10 mouse cellular contexts compared by ENCODE assay signal in the genomic region with DNA sequence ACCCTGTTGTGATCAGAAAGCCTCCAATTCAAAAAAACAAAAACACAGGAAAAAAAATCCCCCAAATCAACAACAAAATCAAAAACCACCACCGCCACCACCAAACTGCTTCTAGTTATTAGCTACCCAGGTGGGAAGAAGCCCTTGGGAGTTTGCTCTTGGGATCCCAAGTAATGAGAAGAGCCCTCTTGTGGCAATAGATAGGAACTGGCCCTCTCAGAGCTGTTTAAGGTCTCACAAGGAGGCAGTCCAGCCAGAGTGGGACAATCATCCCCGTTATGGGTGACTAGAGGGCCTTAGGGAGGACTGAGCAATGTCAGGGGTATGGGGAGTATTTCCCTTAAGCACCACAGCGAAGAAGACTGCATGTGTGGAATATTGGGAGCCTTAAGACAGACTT. TPM values are rescaled to one million over a fixed set of nuclear protein-coding genes. Genes with fewer than 3 reads are reported as not detected.
DNase-seq lines count a peak whose midpoint lies in the region; ATAC-seq lines count a peak whose summit lies in the region.
"Had no signal": no experiment of that assay in that cellular context is flagged by ENCODE, and none has a peak within 500 bp of the region (broad histone marks: within the 10 kb centered on the region; RNA-seq: fewer than 3 reads in every experiment).

No protein-coding gene starts in this region.

- peak; percentile 68 to 74 for DNase-seq in heart, adult 18-20 months
- no peak for DNase-seq in heart, postnatal 25 days (ENCODE audit: low spot score)
- peak; percentile 30 to 36 for DNase-seq in urinary bladder, postnatal 36 days (ENCODE audit: low spot score in 2 of 2)
- DNase-seq in urinary bladder, adult 2 months (ENCODE audit: low spot score), result no peak
- peak; percentile 49 to 71 for DNase-seq in cerebellum, postnatal 25 days
- peak; percentile 72 to 73 for DNase-seq in kidney, postnatal 36 days
- DNase-seq in skeletal muscle tissue, adult 2 months (ENCODE audit: low read depth, low spot score), result peak; percentile 49
- no peak for DNase-seq in midbrain, embryonic 11.5 days (ENCODE audit: low spot score, missing footprints)

- no peaks in the 10 kb centered on the region for H3K36me3 ChIP-seq in midbrain, embryonic 11.5 days (ENCODE audit: control insufficient read depth, insufficient read depth, low read length)
- H3K36me3 ChIP-seq: embryonic facial prominence, embryonic 13.5 days; lung, embryonic 15.5 days had no signal

- no peaks in the 10 kb centered on the region for H3K27me3 ChIP-seq in midbrain, embryonic 11.5 days (ENCODE audit: control insufficient read depth, insufficient read depth, low read length)
- H3K27me3 ChIP-seq: embryonic facial prominence, embryonic 13.5 days; lung, embryonic 15.5 days had no signal

- 39% methylated on average over 3 of the region's 3 CpGs for WGBS in midbrain, embryonic 11.5 days

- H3K4me3 ChIP-seq in midbrain, embryonic 11.5 days (ENCODE audit: low read depth, low read length), result no peak overlapping the region
- H3K4me3 ChIP-seq: embryonic facial prominence, embryonic 13.5 days; lung, embryonic 15.5 days had no signal

- H3K4me2 ChIP-seq in midbrain, embryonic 11.5 days, result no peak overlapping the region
- H3K4me2 ChIP-seq: embryonic facial prominence, embryonic 13.5 days; lung, embryonic 15.5 days had no signal

- intact Hi-C loops in heart, postnatal 25 days (cut with DNase I), result loop anchor here (2.0 kb wide), 1 partner anchor 39 kb away; no protein-coding TSS in a partner anchor

- ATAC-seq in midbrain, embryonic 11.5 days (ENCODE audit: low FRiP score), result no peak

- H3K9me3 ChIP-seq in midbrain, embryonic 11.5 days (ENCODE audit: control insufficient read depth, low read length), result 0 out of 2 replicates have a peak, but pooled peaks cover 2% of the 10 kb centered on the region
- H3K9me3 ChIP-seq: embryonic facial prominence, embryonic 13.5 days; lung, embryonic 15.5 days had no signal

- peaks cover 6% of the 10 kb centered on the region; the same call in 1 of the 2 replicates for H3K4me1 ChIP-seq in midbrain, embryonic 11.5 days (ENCODE audit: control insufficient read depth, insufficient read depth, low read length)
- H3K4me1 ChIP-seq: embryonic facial prominence, embryonic 13.5 days; lung, embryonic 15.5 days had no signal

- H3K9ac ChIP-seq in midbrain, embryonic 11.5 days (ENCODE audit: low read length), result no peak overlapping the region
- H3K9ac ChIP-seq: embryonic facial prominence, embryonic 13.5 days; lung, embryonic 15.5 days had no signal

- no peak overlapping the region for H3K27ac ChIP-seq in midbrain, embryonic 11.5 days (ENCODE audit: low read depth, low read length)
- H3K27ac ChIP-seq: embryonic facial prominence, embryonic 13.5 days; lung, embryonic 15.5 days had no signal

RNA-seq across cellular contexts. Expression of a gene that starts 15.6 kb away (rescaled TPM):
- total RNA-seq in heart, adult 18-20 months (2021), result not detected
- total RNA-seq in heart, postnatal 25 days (2021), result under 1 TPM in 1 of 2 experiments, not detected in 1; 0.44 TPM
- 0.06 and 0.10 TPM in 2 replicates for polyA plus RNA-seq in urinary bladder, adult 2 months (2012; rRNA removed)
- polyA plus RNA-seq in midbrain, embryonic 11.5 days (2014; fragmentation: Nextera tagmentation; extraction: Ambion mirVana), result not detected in 2 replicates
- polyA plus RNA-seq: embryonic facial prominence, embryonic 13.5 days; lung, embryonic 15.5 days had no signal

RNA-seq across cellular contexts. Expression of a gene that starts 15.6 kb away (rescaled TPM):
- total RNA-seq in heart, adult 18-20 months (2021), result under 1 TPM; 0.27 to 0.64 TPM
- total RNA-seq in heart, postnatal 25 days (2021), result under 1 TPM; 0.42 to 0.73 TPM
- polyA plus RNA-seq in urinary bladder, adult 2 months (2012; rRNA removed), result 0.48 and 0.53 TPM in 2 replicates
- 1.9 and 2.7 TPM in 2 replicates for polyA plus RNA-seq in midbrain, embryonic 11.5 days (2014; fragmentation: Nextera tagmentation; extraction: Ambion mirVana)
- polyA plus RNA-seq: embryonic facial prominence, embryonic 13.5 days had no signal

RNA-seq across cellular contexts. Expression of a gene that starts 24.7 kb away (rescaled TPM):
- total RNA-seq in heart, adult 18-20 months (2021), result not detected
- not detected for total RNA-seq in heart, postnatal 25 days (2021)
- polyA plus RNA-seq in urinary bladder, adult 2 months (2012; rRNA removed), result 0.25 and 0.50 TPM in 2 replicates
- 0.55 and 0.61 TPM in 2 replicates for polyA plus RNA-seq in midbrain, embryonic 11.5 days (2014; fragmentation: Nextera tagmentation; extraction: Ambion mirVana)

RNA-seq across cellular contexts. Expression of a gene that starts 49.1 kb away (rescaled TPM):
- under 1 TPM; 0.37 to 0.39 TPM for total RNA-seq in heart, adult 18-20 months (2021)
- total RNA-seq in heart, postnatal 25 days (2021), result under 1 TPM; 0.29 to 0.56 TPM
- 2.6 and 3.4 TPM in 2 replicates for polyA plus RNA-seq in urinary bladder, adult 2 months (2012; rRNA removed)
- polyA plus RNA-seq in midbrain, embryonic 11.5 days (2014; fragmentation: Nextera tagmentation; extraction: Ambion mirVana), result 2.9 and 3.2 TPM in 2 replicates

RNA-seq across cellular contexts. Expression of a gene that starts 50.0 kb away (rescaled TPM):
- total RNA-seq in heart, adult 18-20 months (2021), result 1 to 10 TPM; 4.5 to 5.2 TPM
- 1 to 10 TPM; 6.1 to 7.2 TPM for total RNA-seq in heart, postnatal 25 days (2021)
- polyA plus RNA-seq in urinary bladder, adult 2 months (2012; rRNA removed), result 17.0 and 18.4 TPM in 2 replicates
- polyA plus RNA-seq in midbrain, embryonic 11.5 days (2014; fragmentation: Nextera tagmentation; extraction: Ambion mirVana), result 1.6 and 2.0 TPM in 2 replicates

Comparison
In these comparisons a context has a peak if more than half of its experiments do, and no peak if none do; other contexts are left out.
1. DNase-seq: peak in heart, adult 18-20 months (2 of 2), urinary bladder, postnatal 36 days (2 of 2), cerebellum, postnatal 25 days (2 of 2), kidney, postnatal 36 days (2 of 2) and skeletal muscle tissue, adult 2 months (single experiment); none in heart, postnatal 25 days (single experiment), urinary bladder, adult 2 months (single experiment) and midbrain, embryonic 11.5 days (single experiment).